Mouse (Mus musculus): Measurements from ENCODE around the gene Nhsl1. TPM values are rescaled to one million over a fixed set of nuclear protein-coding genes. Genes with fewer than 3 reads are reported as not detected.

Gene Nhsl1
- polyA plus RNA-seq, 1 experiment from 2014 or later = 8.1 TPM

DNA sequence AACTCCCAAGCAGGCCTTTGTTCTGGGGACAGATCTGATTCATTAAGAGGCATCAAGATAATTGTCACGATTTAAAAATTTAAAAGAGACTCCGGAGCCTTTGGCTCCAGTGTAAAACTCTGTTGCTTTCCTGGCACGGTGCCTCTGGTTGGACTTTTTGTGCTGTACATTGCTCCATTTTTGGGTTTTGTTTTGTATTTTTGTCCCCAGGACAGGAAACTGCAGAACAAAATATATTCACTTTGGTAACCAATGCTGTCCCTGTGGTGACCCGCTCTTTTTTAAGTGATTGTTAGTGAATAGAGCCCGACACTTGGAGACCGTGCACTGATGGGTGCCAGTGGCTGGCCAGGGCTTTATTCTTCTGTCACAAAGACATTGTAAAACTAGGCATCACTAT is 41.4 kb downstream of the Nhsl1 start:
- 80% methylated on average over 6 of the region's 6 CpGs for WGBS
- Histone ChIP-seq H3K9me3 (ENCODE audit: control insufficient read depth, low read length) (no peaks in the 10 kb centered on the region), H3K36me3 (ENCODE audit: control insufficient read depth, insufficient read depth, low read length) (no peaks in the 10 kb centered on the region), H3K4me2 (ENCODE audit: low read depth, low read length) (no peak overlapping the region), H3K27me3 (replicated peaks; ENCODE audit: control insufficient read depth, insufficient read depth, low read length) (no peaks in the 10 kb centered on the region), H3K4me1 (ENCODE audit: control insufficient read depth, insufficient read depth, low read length) (no peaks in the 10 kb centered on the region), H3K9ac (ENCODE audit: low read depth, low read length) (no peak overlapping the region), H3K27ac (ENCODE audit: low read length) (no peak overlapping the region), H3K4me3 (ENCODE audit: low read length) (no peak overlapping the region)
- no peak for ATAC-seq

DNA sequence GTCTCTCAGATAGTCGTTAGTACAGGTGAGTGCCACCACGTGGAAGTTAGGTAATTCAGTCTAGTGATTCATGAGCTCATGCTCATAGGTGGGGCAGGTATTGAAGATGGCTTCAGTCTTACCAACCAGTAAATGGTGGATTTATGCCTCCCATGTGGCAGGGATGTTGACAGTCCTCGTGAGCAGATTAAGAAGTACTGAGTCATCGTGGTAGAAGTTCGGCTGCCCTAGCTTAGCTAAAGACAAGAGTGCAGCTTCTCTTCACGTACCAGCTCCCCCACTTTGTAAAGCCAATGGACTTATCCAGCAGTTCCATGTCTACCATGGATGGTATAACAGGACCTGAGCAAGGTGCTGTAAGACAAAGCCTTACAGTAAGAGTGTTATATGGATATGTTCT is 46.6 kb downstream of the Nhsl1 start:
- no peak for ATAC-seq

DNA sequence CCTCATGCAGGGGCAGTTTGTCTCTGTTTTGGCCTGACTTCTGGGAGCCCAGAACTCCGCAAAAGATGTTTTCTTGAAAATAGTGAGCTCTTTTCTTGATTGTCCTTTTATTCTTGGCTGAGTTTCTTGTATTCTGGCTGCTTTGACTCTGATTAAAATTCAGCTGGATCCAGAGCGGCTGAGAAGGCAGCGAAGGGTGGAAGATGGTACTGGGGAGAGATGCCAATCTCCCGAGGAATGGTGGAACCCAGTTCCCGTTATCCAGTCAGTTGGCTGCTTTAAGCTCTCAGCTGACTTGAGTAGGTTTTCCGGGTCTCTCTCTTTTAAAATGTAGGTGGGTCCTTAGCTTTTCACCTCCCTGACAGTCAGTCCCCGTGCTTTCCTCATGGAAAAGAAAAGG is 47.9 kb downstream of the Nhsl1 start:
- no peaks in the 10 kb centered on the region for H3K27me3 ChIP-seq (replicated peaks; ENCODE audit: control insufficient read depth, insufficient read depth, low read length)
- H3K4me3 ChIP-seq (ENCODE audit: low read length) = no peak overlapping the region
- no peaks in the 10 kb centered on the region for H3K9me3 ChIP-seq (ENCODE audit: control insufficient read depth, low read length)
- 79% methylated on average over 7 of the region's 7 CpGs for WGBS
- no peak overlapping the region for H3K27ac ChIP-seq (ENCODE audit: low read length)
- H3K36me3 ChIP-seq (ENCODE audit: control insufficient read depth, insufficient read depth, low read length) = no peaks in the 10 kb centered on the region
- no peak overlapping the region for H3K9ac ChIP-seq (ENCODE audit: low read depth, low read length)
- ATAC-seq = no peak
- no peak overlapping the region for H3K4me2 ChIP-seq (ENCODE audit: low read depth, low read length)
- 0 out of 2 replicates have a peak, but pooled peaks cover 8% of the 10 kb centered on the region for H3K4me1 ChIP-seq (ENCODE audit: control insufficient read depth, insufficient read depth, low read length)

More for the DNA sequence above, 46.6 kb downstream of the Nhsl1 start:
- Histone ChIP-seq H3K4me3 (ENCODE audit: low read length) (no peak overlapping the region), H3K9ac (ENCODE audit: low read depth, low read length) (no peak overlapping the region), H3K27ac (ENCODE audit: low read length) (no peak overlapping the region), H3K4me1 (ENCODE audit: control insufficient read depth, insufficient read depth, low read length) (no peaks in the 10 kb centered on the region), H3K9me3 (ENCODE audit: control insufficient read depth, low read length) (no peaks in the 10 kb centered on the region), H3K36me3 (ENCODE audit: control insufficient read depth, insufficient read depth, low read length) (no peaks in the 10 kb centered on the region), H3K27me3 (replicated peaks; ENCODE audit: control insufficient read depth, insufficient read depth, low read length) (no peaks in the 10 kb centered on the region), H3K4me2 (ENCODE audit: low read depth, low read length) (no peak overlapping the region)
- 89% methylated on average over 6 of the region's 6 CpGs for WGBS

DNA sequence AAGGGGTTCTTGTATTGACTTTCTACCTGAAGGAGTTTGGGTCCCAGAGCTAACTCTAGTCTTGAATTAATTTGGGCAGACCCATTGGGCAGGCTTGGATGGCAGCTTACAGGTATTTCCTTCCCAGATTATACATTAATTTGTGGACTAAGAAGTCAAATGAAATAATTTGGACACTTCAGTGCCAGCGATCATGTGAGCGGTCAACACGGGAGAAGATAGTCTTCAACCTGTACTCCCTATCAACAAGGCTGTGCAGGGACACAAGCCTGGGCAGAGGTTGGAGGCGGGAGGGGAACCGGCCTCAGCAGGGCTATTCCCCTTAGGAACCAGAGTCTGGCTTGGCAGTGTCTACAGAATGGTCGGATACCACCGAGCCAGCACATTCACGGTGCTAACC is 49.3 kb downstream of the Nhsl1 start:
- no peak overlapping the region for H3K4me2 ChIP-seq (ENCODE audit: low read depth, low read length)
- H3K4me3 ChIP-seq (ENCODE audit: low read length) = no peak overlapping the region
- H3K4me1 ChIP-seq (ENCODE audit: control insufficient read depth, insufficient read depth, low read length) = peaks cover 11% of the 10 kb centered on the region; the same call in 1 of the 2 replicates
- no peaks in the 10 kb centered on the region for H3K36me3 ChIP-seq (ENCODE audit: control insufficient read depth, insufficient read depth, low read length)
- no peak for ATAC-seq
- no peaks in the 10 kb centered on the region for H3K9me3 ChIP-seq (ENCODE audit: control insufficient read depth, low read length)
- 97% methylated on average over 8 of the region's 8 CpGs for WGBS
- no peak overlapping the region for H3K9ac ChIP-seq (ENCODE audit: low read depth, low read length)
- no peak overlapping the region for H3K27ac ChIP-seq (ENCODE audit: low read length)
- no peaks in the 10 kb centered on the region for H3K27me3 ChIP-seq (replicated peaks; ENCODE audit: control insufficient read depth, insufficient read depth, low read length)

DNA sequence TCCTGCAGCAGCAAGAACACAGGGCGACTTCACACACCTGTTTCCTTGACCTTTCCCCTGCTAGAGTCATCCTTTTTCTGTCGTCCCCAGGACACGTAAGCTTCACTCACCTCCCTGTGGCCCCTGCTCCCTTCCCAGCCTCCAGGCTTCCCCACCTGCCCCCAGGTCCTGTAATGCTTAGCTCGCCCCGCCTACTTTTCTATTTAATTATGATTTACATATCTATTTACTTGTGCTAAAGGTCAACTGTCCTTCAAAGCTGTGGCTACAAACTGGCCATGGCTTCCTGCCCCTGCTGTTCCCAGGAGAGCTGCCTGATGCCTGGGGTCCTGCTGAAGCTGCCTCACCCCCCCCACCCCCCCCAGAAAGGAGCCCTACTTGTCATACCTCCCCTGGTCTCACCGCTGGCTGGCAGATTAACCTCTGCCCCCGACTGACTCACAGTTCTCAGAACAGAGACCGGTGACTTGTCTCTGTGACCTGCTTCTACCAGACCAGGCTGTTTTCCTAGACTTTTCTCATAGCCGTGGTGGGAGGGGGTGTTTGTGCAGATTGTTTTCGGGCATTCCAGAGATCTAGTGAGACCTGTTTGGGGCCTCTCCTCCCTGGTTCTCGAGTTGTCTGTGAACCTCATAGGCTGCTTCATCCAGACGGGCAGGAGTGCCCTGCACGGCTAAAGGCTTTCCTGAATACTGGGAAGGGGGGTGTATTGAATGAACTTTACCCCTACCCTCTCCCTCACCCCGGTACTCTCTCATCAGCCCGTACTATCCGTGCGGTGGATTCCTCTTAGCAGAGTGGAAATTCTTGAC is 51.9 kb downstream of the Nhsl1 start:
- peak overlapping the region; percentile 33 for H3K4me3 ChIP-seq (ENCODE audit: low read length)
- H3K27me3 ChIP-seq (replicated peaks; ENCODE audit: control insufficient read depth, insufficient read depth, low read length) = no peaks in the 10 kb centered on the region
- no peaks in the 10 kb centered on the region for H3K9me3 ChIP-seq (ENCODE audit: control insufficient read depth, low read length)
- WGBS = 21% methylated on average over 17 of the region's 17 CpGs
- peak overlapping the region; percentile 54 for H3K4me2 ChIP-seq (ENCODE audit: low read depth, low read length)
- peak overlapping the region; percentile 73 for H3K27ac ChIP-seq (ENCODE audit: low read length)
- H3K4me1 ChIP-seq (ENCODE audit: control insufficient read depth, insufficient read depth, low read length) = peaks cover 11% of the 10 kb centered on the region; the same call in 1 of the 2 replicates
- no peaks in the 10 kb centered on the region for H3K36me3 ChIP-seq (ENCODE audit: control insufficient read depth, insufficient read depth, low read length)
- peak; percentile 81 for ATAC-seq
- H3K9ac ChIP-seq (ENCODE audit: low read depth, low read length) = peak overlapping the region; percentile 49; the same call in 1 of the 2 replicates

DNA sequence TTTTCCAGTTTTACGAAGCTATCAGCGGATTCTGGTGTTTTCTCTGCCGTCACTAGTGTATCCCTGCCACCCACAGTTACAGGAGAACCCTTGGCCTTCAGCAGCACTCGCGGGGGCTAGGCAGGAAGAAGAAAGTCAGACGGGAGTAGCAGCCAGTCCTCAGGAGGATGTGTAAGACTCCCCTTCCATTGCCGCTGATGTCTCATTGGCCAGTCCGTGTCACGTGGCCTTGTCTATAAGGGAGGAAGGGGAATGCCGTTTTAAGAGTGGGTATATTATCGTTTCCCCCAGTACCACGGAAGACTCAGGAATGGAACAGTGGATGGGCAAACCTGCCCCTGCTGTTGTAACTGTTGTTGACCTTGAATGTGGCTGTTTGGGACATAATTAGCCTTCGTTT is 53.1 kb downstream of the Nhsl1 start:
- WGBS = 53% methylated on average over 13 of the region's 13 CpGs
- Histone ChIP-seq H3K27me3 (replicated peaks; ENCODE audit: control insufficient read depth, insufficient read depth, low read length) (no peaks in the 10 kb centered on the region), H3K4me2 (ENCODE audit: low read depth, low read length) (peak overlapping the region; percentile 54), H3K4me3 (ENCODE audit: low read length) (peak overlapping the region; percentile 24), H3K36me3 (ENCODE audit: control insufficient read depth, insufficient read depth, low read length) (no peaks in the 10 kb centered on the region), H3K4me1 (ENCODE audit: control insufficient read depth, insufficient read depth, low read length) (peaks cover 11% of the 10 kb centered on the region; the same call in 1 of the 2 replicates), H3K27ac (ENCODE audit: low read length) (no peak overlapping the region), H3K9me3 (ENCODE audit: control insufficient read depth, low read length) (no peaks in the 10 kb centered on the region), H3K9ac (ENCODE audit: low read depth, low read length) (peak overlapping the region; percentile 15; the same call in 1 of the 2 replicates)
- ATAC-seq = peak; percentile 44

DNA sequence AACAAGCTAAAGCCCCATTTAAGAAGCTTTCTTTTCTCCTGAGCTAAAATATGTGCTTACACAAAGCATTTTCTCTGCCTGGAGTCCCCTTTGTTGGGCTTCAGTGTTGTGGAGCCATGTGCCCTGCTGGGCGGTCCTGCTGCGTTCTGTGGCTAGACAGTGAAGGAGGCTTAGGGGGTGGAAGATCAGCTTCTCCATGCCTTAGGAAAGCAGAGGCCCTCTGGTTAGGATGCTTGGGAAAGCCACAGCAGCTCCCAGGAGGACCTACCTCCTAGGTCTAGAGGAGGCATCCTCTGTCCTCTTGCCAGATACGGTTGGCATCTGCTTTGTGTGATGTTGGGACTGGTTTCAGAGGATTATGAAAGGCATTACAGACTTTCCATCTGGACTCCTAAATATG is 56.5 kb downstream of the Nhsl1 start:
- H3K9ac ChIP-seq (ENCODE audit: low read depth, low read length) = no peak overlapping the region
- H3K9me3 ChIP-seq (ENCODE audit: control insufficient read depth, low read length) = no peaks in the 10 kb centered on the region
- no peaks in the 10 kb centered on the region for H3K36me3 ChIP-seq (ENCODE audit: control insufficient read depth, insufficient read depth, low read length)
- no peak overlapping the region for H3K4me2 ChIP-seq (ENCODE audit: low read depth, low read length)
- no peak for ATAC-seq
- 75% methylated on average over 3 of the region's 3 CpGs for WGBS
- H3K4me3 ChIP-seq (ENCODE audit: low read length) = no peak overlapping the region
- no peak overlapping the region for H3K27ac ChIP-seq (ENCODE audit: low read length)
- H3K4me1 ChIP-seq (ENCODE audit: control insufficient read depth, insufficient read depth, low read length) = peaks cover 11% of the 10 kb centered on the region; the same call in 1 of the 2 replicates
- H3K27me3 ChIP-seq (replicated peaks; ENCODE audit: control insufficient read depth, insufficient read depth, low read length) = no peaks in the 10 kb centered on the region

DNA sequence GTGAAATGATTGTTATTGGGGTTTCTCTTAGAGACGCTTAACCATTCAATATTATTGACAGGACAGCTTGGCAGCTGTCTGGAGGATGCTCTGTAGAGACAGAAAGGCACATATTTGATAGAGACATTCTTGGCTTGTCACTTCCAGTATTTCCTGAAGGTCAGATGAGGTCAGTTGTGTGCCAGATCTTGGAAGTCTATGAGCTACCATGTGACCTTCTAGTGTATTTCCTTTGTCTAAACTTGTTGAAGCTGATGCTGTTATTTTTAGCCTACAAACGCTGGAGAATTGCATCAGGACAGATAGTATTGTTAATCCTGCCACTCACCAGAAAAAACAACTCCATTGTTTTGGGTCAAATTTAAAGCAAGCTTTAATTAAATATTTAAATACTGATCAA is 66.0 kb downstream of the Nhsl1 start:
- ATAC-seq = no peak
- 66% methylated on average over 2 of the region's 2 CpGs for WGBS

DNA sequence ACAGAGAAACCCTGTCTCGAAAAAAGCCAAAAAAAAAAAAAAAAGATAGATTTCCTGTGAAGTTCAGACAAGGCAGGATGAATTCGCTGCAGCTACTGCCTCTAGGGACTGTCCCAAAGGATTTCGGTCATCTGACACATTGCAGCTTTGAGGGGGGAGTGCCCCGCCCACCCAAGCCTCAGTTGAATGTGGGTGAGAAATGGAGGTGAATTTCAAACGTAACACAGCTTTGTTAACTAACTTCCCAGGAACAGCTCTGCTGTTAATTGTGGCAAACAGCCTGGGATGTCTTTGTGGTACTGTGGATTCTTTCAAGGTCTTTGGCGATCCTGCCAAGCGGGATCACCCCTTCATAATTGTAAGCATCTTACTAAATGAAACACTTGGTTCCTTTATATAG is 67.4 kb downstream of the Nhsl1 start:
- ATAC-seq = no peak
- 59% methylated on average over 7 of the region's 7 CpGs for WGBS
- no peaks in the 10 kb centered on the region for H3K27me3 ChIP-seq (replicated peaks; ENCODE audit: control insufficient read depth, insufficient read depth, low read length)

More for the DNA sequence above, 66.0 kb downstream of the Nhsl1 start:
- H3K4me3 ChIP-seq (ENCODE audit: low read length) = no peak overlapping the region
- H3K27ac ChIP-seq (ENCODE audit: low read length) = no peak overlapping the region
- no peaks in the 10 kb centered on the region for H3K36me3 ChIP-seq (ENCODE audit: control insufficient read depth, insufficient read depth, low read length)
- H3K4me1 ChIP-seq (ENCODE audit: control insufficient read depth, insufficient read depth, low read length) = no peaks in the 10 kb centered on the region
- no peaks in the 10 kb centered on the region for H3K27me3 ChIP-seq (replicated peaks; ENCODE audit: control insufficient read depth, insufficient read depth, low read length)
- no peak overlapping the region for H3K4me2 ChIP-seq (ENCODE audit: low read depth, low read length)
- H3K9me3 ChIP-seq (ENCODE audit: control insufficient read depth, low read length) = no peaks in the 10 kb centered on the region
- H3K9ac ChIP-seq (ENCODE audit: low read depth, low read length) = no peak overlapping the region

More for the DNA sequence above, 67.4 kb downstream of the Nhsl1 start:
- no peak overlapping the region for H3K27ac ChIP-seq (ENCODE audit: low read length)
- H3K4me3 ChIP-seq (ENCODE audit: low read length) = no peak overlapping the region
- H3K9me3 ChIP-seq (ENCODE audit: control insufficient read depth, low read length) = no peaks in the 10 kb centered on the region
- no peaks in the 10 kb centered on the region for H3K36me3 ChIP-seq (ENCODE audit: control insufficient read depth, insufficient read depth, low read length)
- no peak overlapping the region for H3K4me2 ChIP-seq (ENCODE audit: low read depth, low read length)
- H3K4me1 ChIP-seq (ENCODE audit: control insufficient read depth, insufficient read depth, low read length) = no peaks in the 10 kb centered on the region
- no peak overlapping the region for H3K9ac ChIP-seq (ENCODE audit: low read depth, low read length)
